In the genomic region with DNA sequence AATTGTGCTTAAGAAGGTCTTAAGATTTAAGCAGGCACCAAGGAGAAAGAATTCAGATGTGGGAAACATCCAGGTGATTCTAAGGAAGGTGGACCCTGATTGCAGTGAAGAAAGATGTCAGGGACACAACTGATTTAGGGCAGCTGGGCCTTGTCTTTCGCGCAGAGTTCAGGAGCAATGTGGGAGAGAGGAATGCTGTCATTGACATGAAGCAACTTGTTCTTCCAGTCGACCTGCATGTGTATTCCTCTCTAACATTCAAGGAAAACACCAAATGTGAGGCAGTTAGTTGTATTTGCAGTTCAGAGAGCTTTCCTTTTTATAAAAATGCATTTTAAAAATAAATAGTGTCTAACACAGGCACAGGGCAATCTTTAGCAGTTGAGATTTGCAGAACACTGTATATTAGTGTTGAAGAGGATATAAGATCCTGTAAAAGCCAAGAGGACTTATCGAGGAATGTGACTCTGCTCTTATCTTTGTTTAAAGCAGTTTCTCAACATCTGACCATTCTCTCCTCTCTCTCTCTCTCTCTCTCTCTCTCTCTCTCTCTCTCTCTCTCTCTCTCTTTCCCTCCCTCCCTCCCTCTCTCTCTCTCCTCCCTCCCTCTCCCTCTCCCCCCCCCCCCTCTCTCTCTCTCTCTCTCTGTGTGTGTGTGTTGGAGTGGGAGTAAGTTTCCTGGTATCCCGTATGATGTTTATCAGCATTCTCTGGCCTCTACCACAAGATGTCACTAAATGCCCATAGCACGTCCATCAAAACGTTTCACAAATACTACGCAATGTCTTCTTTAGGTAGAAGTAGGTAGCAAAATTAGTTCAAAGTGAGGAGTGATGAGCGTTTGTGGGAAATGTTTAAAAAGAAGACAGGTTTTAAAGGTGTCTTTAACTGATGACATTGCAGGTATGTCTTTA, we compare ENCODE assay signal across 10 mouse cellular contexts. TPM values are rescaled to one million over a fixed set of nuclear protein-coding genes. Genes with fewer than 3 reads are reported as not detected.
DNase-seq lines count a peak whose midpoint lies in the region; ATAC-seq and TF ChIP-seq lines count a peak whose summit lies in the region.
"Had no signal": no experiment of that assay in that cellular context is flagged by ENCODE, and none has a peak within 500 bp of the region (broad histone marks: within the 10 kb centered on the region; RNA-seq: fewer than 3 reads in every experiment).

No protein-coding gene starts in this region.

- no peaks in the 10 kb centered on the region for H3K27me3 ChIP-seq in midbrain, postnatal 0 days (ENCODE audit: insufficient read depth, low read length)

- H3K36me3 ChIP-seq in midbrain, postnatal 0 days (ENCODE audit: insufficient read depth, low read length), result no peaks in the 10 kb centered on the region

- WGBS in midbrain, postnatal 0 days, result 46% methylated on average over 9 of the region's 9 CpGs

- ATAC-seq in midbrain, postnatal 0 days (ENCODE audit: low FRiP score), result no peak

- no peak overlapping the region for H3K9ac ChIP-seq in midbrain, postnatal 0 days (replicated peaks; ENCODE audit: low read length, poor library complexity, severe bottlenecking)

- H3K27ac ChIP-seq in left cerebral cortex, adult 2 months, result no peak overlapping the region
- no peak overlapping the region for H3K27ac ChIP-seq in midbrain, postnatal 0 days (ENCODE audit: low read depth, low read length)

- peak; percentile 19; the same call in 1 of the 2 replicates for TF ChIP-seq CTCF in left cerebral cortex, adult 2 months (IDR thresholded peaks at IDR 0.05)
- peak; percentile 72 for TF ChIP-seq CTCF in midbrain, postnatal 0 days (IDR thresholded peaks at IDR 0.05)

- H3K4me2 ChIP-seq in midbrain, postnatal 0 days (ENCODE audit: low read depth, low read length, poor library complexity, severe bottlenecking), result no peak overlapping the region

- H3K9me3 ChIP-seq in midbrain, postnatal 0 days (ENCODE audit: low read length), result no peaks in the 10 kb centered on the region

- DNase-seq in adrenal gland, postnatal 10 days, result peak; percentile 10
- DNase-seq in adrenal gland, adult 18-20 months (ENCODE audit: low spot score in 2 of 2), result no peak
- DNase-seq in left cerebral cortex, adult 2 months (ENCODE audit: extremely low spot score in 1 of 2, low spot score in 2 of 2), result no peak
- DNase-seq in left cerebral cortex, postnatal 25 days (ENCODE audit: low spot score in 2 of 2), result no peak
- peak; percentile 10 for DNase-seq in embryo, embryonic 9.5 days (ENCODE audit: extremely low spot score)
- peak; percentile 62 for DNase-seq in midbrain, postnatal 0 days (ENCODE audit: low spot score)
- DNase-seq in right cerebral cortex, postnatal 25 days, result no peak
- DNase-seq in frontal cortex, postnatal 36 days (ENCODE audit: low spot score in 2 of 2), result no peak

- intact Hi-C loops in left cerebral cortex, adult 2 months (cut with DNase I), result loop anchor here (5.0 kb wide), 1 partner anchor 252 kb away; no protein-coding TSS in a partner anchor
- intact Hi-C loops in left cerebral cortex, postnatal 25 days (cut with DNase I), result loop anchor here (5.0 kb wide), 1 partner anchor 262 kb away; no protein-coding TSS in a partner anchor

- H3K4me1 ChIP-seq in midbrain, postnatal 0 days (ENCODE audit: insufficient read depth, low read length), result no peaks in the 10 kb centered on the region

- H3K4me3 ChIP-seq in left cerebral cortex, adult 2 months, result no peak overlapping the region
- H3K4me3 ChIP-seq in midbrain, postnatal 0 days (ENCODE audit: low read depth, low read length), result no peak overlapping the region
- H3K4me3 ChIP-seq: myocyte had no signal

RNA-seq across cellular contexts. Expression of a gene that starts 12.8 kb away (rescaled TPM):
- 1 to 10 TPM; 7.6 to 7.9 TPM for total RNA-seq in adrenal gland, postnatal 10 days (2021)
- 1 to 10 TPM; 1.5 to 3.4 TPM for total RNA-seq in adrenal gland, adult 18-20 months (2021)
- total RNA-seq in left cerebral cortex, adult 2 months (2021), result not detected
- not detected for total RNA-seq in left cerebral cortex, postnatal 25 days (2021)
- 0.47 and 0.60 TPM in 2 replicates for total RNA-seq in midbrain, postnatal 0 days (2014; rRNA removed)
- 0.11 and 0.77 TPM in 2 replicates for polyA plus RNA-seq in midbrain, postnatal 0 days (2015; fragmentation: Nextera tagmentation; extraction: Ambion mirVana)
- polyA plus RNA-seq: myocyte had no signal

RNA-seq across cellular contexts. Expression of a gene that starts 20.7 kb away (rescaled TPM):
- 1 to 10 TPM; 3.5 to 4.1 TPM for total RNA-seq in adrenal gland, postnatal 10 days (2021)
- total RNA-seq in adrenal gland, adult 18-20 months (2021), result 1 to 10 TPM; 5.3 to 6.2 TPM
- not detected for total RNA-seq in left cerebral cortex, adult 2 months (2021)
- under 1 TPM in 1 of 2 experiments, not detected in 1; 0.34 TPM for total RNA-seq in left cerebral cortex, postnatal 25 days (2021)
- total RNA-seq in midbrain, postnatal 0 days (2014; rRNA removed), result 0.09 TPM in 1 of 2 replicates, not detected in the other
- polyA plus RNA-seq in midbrain, postnatal 0 days (2015; fragmentation: Nextera tagmentation; extraction: Ambion mirVana), result 0.20 and 0.39 TPM in 2 replicates
- total RNA-seq: layer of hippocampus, postnatal 14 days had no signal
- polyA plus RNA-seq: myocyte had no signal

Comparison
In these comparisons a context has a peak if more than half of its experiments do, and no peak if none do; other contexts are left out.
1. DNase-seq: peak in adrenal gland, postnatal 10 days (single experiment), embryo, embryonic 9.5 days (single experiment) and midbrain, postnatal 0 days (single experiment); none in adrenal gland, adult 18-20 months (0 of 2), left cerebral cortex, adult 2 months (0 of 2), left cerebral cortex, postnatal 25 days (0 of 2), right cerebral cortex, postnatal 25 days (single experiment) and frontal cortex, postnatal 36 days (0 of 2).